ENCODE assay signal across 8 mouse cellular contexts in genomic region chr5:53105716-53106115, GRCm38 (mm10).
DNase-seq lines count a peak whose midpoint lies in the region; ATAC-seq and TF ChIP-seq lines count a peak whose summit lies in the region.

No protein-coding gene starts in this region.

- H3K27ac ChIP-seq in kidney, embryonic 16.5 days (ENCODE audit: low read length), result no peak overlapping the region
- no peak overlapping the region for H3K27ac ChIP-seq in ES-E14 (ENCODE audit: insufficient read depth, low read depth, low read length, poor library complexity, severe bottlenecking)
- H3K27ac ChIP-seq in cerebellum, adult 2 months (ENCODE audit: insufficient read depth, low read length), result no peak overlapping the region

- H3K27me3 ChIP-seq in kidney, embryonic 16.5 days (ENCODE audit: insufficient read depth, low read length), result no peaks in the 10 kb centered on the region
- H3K27me3 ChIP-seq in cerebellum, adult 2 months (ENCODE audit: control insufficient read depth, insufficient read depth, low read length), result no peaks in the 10 kb centered on the region

- intact Hi-C loops in left cerebral cortex, postnatal 14 days (cut with DNase I), result no loop called here

- no peaks in the 10 kb centered on the region for H3K9me3 ChIP-seq in kidney, embryonic 16.5 days (ENCODE audit: low read length)
- H3K9me3 ChIP-seq in ES-E14 (ENCODE audit: control insufficient read depth, insufficient read depth, low read depth, low read length), result no peaks in the 10 kb centered on the region

- H3K9ac ChIP-seq in kidney, embryonic 16.5 days (replicated peaks; ENCODE audit: low read length), result no peak overlapping the region
- H3K9ac ChIP-seq in ES-E14 (ENCODE audit: insufficient read depth, low read depth, low read length, poor library complexity, severe bottlenecking), result no peak overlapping the region

- DNase-seq in kidney, adult 18-20 months, result peak; percentile 53
- peak; percentile 27 for DNase-seq in ES-E14 (ENCODE audit: low read depth, low spot score)
- peak; percentile 76 to 80 for DNase-seq in cerebellum, adult 2 months
- peak; percentile 27 to 55 for DNase-seq in left cerebral cortex, postnatal 14 days (ENCODE audit: low spot score in 2 of 2)
- DNase-seq in thymus, postnatal 10 days (ENCODE audit: low spot score in 2 of 2), result no peak
- DNase-seq in B cell, adult 2 months, result no peak

- peak; percentile 65 for TF ChIP-seq CTCF in cerebellum, adult 2 months (IDR thresholded peaks at IDR 0.05; ENCODE audit: borderline replicate concordance, insufficient read depth, low read depth, low read length)

- no peak overlapping the region for H3K4me2 ChIP-seq in kidney, embryonic 16.5 days (replicated peaks; ENCODE audit: low read depth, low read length)

- no peak overlapping the region for H3K4me3 ChIP-seq in kidney, embryonic 16.5 days (ENCODE audit: low read length)
- no peak overlapping the region for H3K4me3 ChIP-seq in ES-E14 (ENCODE audit: insufficient read depth in 1 of 2, low read depth in 1 of 2, low read length in 2 of 2, poor library complexity in 1 of 2, severe bottlenecking in 1 of 2)
- H3K4me3 ChIP-seq in cerebellum, adult 2 months (replicated peaks; ENCODE audit: insufficient read depth, low read depth, low read length), result no peak overlapping the region

- in situ Hi-C loops in ES-E14 (cut with MboI; ENCODE audit: low sequenced_read_pairs in 2 of 2, unreplicated experiment in 2 of 2), result no loop called here

- no peaks in the 10 kb centered on the region for H3K36me3 ChIP-seq in kidney, embryonic 16.5 days (ENCODE audit: insufficient read depth, low read length)
- no peaks in the 10 kb centered on the region for H3K36me3 ChIP-seq in ES-E14 (ENCODE audit: control insufficient read depth, insufficient read depth, low read length, poor library complexity, severe bottlenecking)

- peaks cover 53% of the 10 kb centered on the region for H3K4me1 ChIP-seq in kidney, embryonic 16.5 days (ENCODE audit: insufficient read depth, low read length)
- peaks cover 1 to 4% of the 10 kb centered on the region in 2 experiments; a peak in 2 of 4 replicates for H3K4me1 ChIP-seq in ES-E14 (ENCODE audit: control insufficient read depth in 2 of 2, insufficient read depth in 2 of 2, low read length in 2 of 2, poor library complexity in 1 of 2)
- H3K4me1 ChIP-seq in cerebellum, adult 2 months (ENCODE audit: control insufficient read depth, insufficient read depth, low read length), result peaks cover 22% of the 10 kb centered on the region

- no peak for ATAC-seq in kidney, embryonic 16.5 days (ENCODE audit: low FRiP score, low TSS enrichment)
- ATAC-seq in CD4-positive, CD25-positive, alpha-beta regulatory T cell, adult 4 months, result no peak

- 59% methylated on average over 8 of the region's 8 CpGs for WGBS in kidney, embryonic 16.5 days
- 35% methylated on average over 8 of the region's 8 CpGs for WGBS in cerebellum, adult 2 months

- TF ChIP-seq POLR2A in cerebellum, adult 2 months (IDR thresholded peaks at IDR 0.05; ENCODE audit: borderline replicate concordance, insufficient read depth, low read length), result no peak

TF ChIP-seq in ES-E14, 5 proteins besides CTCF, POLR2A, EP300 and RAD21:
- TF ChIP-seq HCFC1 (IDR thresholded peaks at IDR 0.05; ENCODE audit: borderline replicate concordance, insufficient read depth, low read length) (no peak), MAFK (IDR thresholded peaks at IDR 0.05; ENCODE audit: insufficient read depth, low read depth, low read length) (no peak), ZNF384 (IDR thresholded peaks at IDR 0.05; ENCODE audit: low read depth, low read length) (no peak), ZC3H11A (IDR thresholded peaks at IDR 0.05; ENCODE audit: borderline replicate concordance, low read depth, low read length) (no peak), CHD2 (IDR thresholded peaks at IDR 0.05; ENCODE audit: low read depth, low read length) (no peak)

Comparison
In these comparisons a context has a peak if more than half of its experiments do, and no peak if none do; other contexts are left out.
1. DNase-seq: peak in kidney, adult 18-20 months (single experiment), ES-E14 (single experiment), cerebellum, adult 2 months (2 of 2) and left cerebral cortex, postnatal 14 days (2 of 2); none in thymus, postnatal 10 days (0 of 2) and B cell, adult 2 months (0 of 2).